Mouse (Mus musculus) intestine, embryonic 14.5 days (tissue): ENCODE data around the gene Slc41a3. TPM values are rescaled to one million over a fixed set of nuclear protein-coding genes. Genes with fewer than 3 reads are reported as not detected.

Source experiments
- microRNA-seq: library from miRNA; unstranded; fragments of <30 nt; microRNA quantifications from one replicate; pipeline ENCODE4, GENCODE M21; 2016
- polyA plus RNA-seq: library from polyadenylated mRNA; unstranded; fragments of >200 nt; fragmentation: Nextera tagmentation; extraction: Ambion mirVana; gene quantifications from 2 replicates; pipeline ENCODE4 v1.2.1, GENCODE M21; 2014

Slc41a3 gene
- polyA plus RNA-seq, 1 experiment from 2014 or later, result 5.1 TPM

Small RNA genes within 50 kb of the gene (microRNA-seq; reads per million reads assigned to microRNA genes)
- gene Gm24816, result not detected

Other genes with a start within 250 kb of the Slc41a3 start
- 9.7 and 9.9 TPM in 2 replicates for gene Zxdc, start 235.2 kb upstream of the Slc41a3 start, polyA plus RNA-seq
- 0.46 TPM in 2 replicates for gene Cfap100, start 175.9 kb upstream of the Slc41a3 start, polyA plus RNA-seq
- gene Klf15, start 142.1 kb upstream of the Slc41a3 start, polyA plus RNA-seq, result 3.0 and 5.1 TPM in 2 replicates
- 5.2 and 7.8 TPM in 2 replicates for gene Aldh1l1, start 118.3 kb upstream of the Slc41a3 start, polyA plus RNA-seq